Mouse (Mus musculus) thymus, postnatal 25 days (tissue): ENCODE data around the gene Arhgap23.

ENCODE experiments used
- DNase-seq: peaks from one replicate; pipeline ENCODE4 v3.0.0; 2022

Gene Arhgap23

GRCm38 (mm10) chr11:97535308-97535630, 119.9 kb downstream of the Arhgap23 start:
- DNase-seq: no peak

- no peak for DNase-seq
Measured at GRCm38 (mm10) chr11:97535660-97536059, 120.3 kb downstream of the Arhgap23 start.

GRCm38 (mm10) chr11:97536083-97536747, 120.9 kb downstream of the Arhgap23 start:
- DNase-seq: no peak

GRCm38 (mm10) chr11:97536835-97537579, 121.7 kb downstream of the Arhgap23 start:
- DNase-seq: peak; percentile 8

- no peak for DNase-seq
Measured at GRCm38 (mm10) chr11:97537580-97538089, 122.3 kb downstream of the Arhgap23 start.

- DNase-seq: no peak
Measured at GRCm38 (mm10) chr11:97539622-97540021, 124.3 kb downstream of the Arhgap23 start.

DNA sequence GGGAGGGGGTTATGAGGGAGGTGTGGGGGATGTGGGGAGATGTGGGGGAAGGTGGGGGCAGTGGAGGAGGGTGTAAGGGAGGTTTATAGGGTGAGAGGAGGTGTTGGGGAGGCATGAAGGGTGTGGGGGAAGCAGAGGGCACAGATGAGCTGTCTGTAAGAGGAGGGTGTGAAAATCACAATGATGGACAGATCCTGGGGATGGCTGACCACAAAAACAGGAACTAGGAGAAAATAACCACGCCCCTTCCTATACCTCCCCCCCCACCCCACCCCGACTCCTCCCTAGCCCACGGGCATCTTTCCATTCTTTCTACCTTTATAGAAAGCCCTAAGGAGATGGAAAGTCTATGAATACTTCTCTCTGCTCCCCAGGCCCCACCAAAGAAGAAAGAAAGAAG, 124.8 kb downstream of the Arhgap23 start:
- DNase-seq: no peak

DNA sequence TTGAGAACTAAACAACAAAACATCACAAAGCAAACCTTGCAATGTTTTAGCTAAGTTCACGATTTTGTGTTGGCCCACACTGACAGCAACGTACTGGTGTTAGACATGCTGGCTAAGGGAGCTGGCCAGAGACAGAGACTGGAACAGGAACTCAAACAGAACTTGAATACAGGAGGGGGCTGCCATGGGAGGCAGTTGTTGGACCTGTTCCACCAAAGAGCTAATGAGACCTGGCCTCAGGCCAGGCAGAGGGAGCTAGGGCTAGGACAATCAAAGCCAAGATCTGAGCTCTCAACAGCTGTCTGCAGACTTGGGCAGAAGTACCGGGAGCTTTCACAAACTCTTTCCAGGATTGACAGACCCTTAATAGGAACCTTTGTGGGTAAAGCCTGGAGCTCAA, 125.3 kb downstream of the Arhgap23 start:
- DNase-seq: no peak

GRCm38 (mm10) chr11:97542171-97543150, 127.1 kb downstream of the Arhgap23 start:
- no peak for DNase-seq

DNA sequence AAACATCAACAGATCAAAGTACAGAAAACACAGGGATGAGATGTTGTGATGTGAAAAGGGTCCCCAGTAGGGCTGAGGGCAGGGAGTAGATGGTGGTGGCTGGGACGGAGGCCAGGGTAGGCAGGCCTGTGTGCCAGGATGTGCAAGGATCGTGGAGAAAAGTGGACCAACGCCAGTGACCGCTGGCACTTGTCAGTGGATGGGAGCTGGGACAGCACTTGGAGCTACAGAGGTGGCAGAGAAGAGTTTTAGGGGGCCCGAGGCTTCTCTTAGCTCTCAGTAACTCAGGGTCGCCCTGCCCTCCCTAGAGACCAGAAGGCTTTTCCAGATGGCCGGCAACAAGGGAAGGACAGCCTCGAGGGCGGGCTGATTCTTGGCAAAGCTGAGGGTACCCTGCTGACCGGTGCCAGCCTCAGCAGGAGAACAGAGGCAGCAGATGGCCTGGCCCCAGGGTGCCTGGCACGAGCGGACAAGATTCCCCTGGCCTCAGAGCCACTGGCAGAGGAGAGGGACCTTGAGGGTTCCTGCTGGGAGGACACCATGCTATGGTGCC, 127.9 kb downstream of the Arhgap23 start:
- DNase-seq: no peak

GRCm38 (mm10) chr11:97543883-97544282, 128.6 kb downstream of the Arhgap23 start:
- DNase-seq: no peak

DNA sequence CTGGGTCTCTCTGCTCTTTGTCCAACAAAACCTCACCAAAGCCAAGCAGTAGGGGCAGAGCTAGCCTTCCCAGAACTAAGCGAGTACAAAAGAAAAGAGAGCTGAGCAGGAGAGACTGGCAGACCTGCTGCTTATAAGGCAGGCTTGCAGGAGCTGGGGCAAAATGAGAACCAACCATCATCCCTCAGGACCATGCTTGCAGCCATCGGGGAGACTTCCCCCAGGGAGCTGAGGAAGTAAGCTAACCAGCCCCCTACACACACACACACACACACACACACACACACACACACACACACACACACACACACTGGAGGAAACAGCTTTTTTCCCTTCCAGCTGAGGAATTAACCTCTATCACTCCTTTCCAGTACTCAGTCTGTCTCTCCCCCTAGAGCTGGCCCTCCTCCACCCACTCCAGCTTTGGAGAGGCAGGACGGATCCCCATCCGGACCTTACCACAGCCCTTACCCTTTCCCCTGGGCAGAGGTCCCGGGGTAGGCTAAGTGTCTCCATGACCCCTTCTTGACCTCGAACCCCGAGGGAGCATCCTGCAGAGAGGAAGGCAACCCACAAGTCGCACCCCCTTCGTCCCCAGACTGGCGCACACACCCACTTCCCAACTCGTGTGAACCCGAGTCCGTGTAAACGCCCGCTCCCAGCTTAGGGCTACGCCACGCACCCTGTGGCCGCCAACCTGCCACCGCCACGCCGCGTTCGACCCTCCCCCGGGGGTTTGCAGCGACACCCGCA, 130.7 kb downstream of the Arhgap23 start:
- peak; percentile 5 for DNase-seq

GRCm38 (mm10) chr11:97546804-97547411, 131.6 kb downstream of the Arhgap23 start:
- DNase-seq: peak; percentile 14

DNA sequence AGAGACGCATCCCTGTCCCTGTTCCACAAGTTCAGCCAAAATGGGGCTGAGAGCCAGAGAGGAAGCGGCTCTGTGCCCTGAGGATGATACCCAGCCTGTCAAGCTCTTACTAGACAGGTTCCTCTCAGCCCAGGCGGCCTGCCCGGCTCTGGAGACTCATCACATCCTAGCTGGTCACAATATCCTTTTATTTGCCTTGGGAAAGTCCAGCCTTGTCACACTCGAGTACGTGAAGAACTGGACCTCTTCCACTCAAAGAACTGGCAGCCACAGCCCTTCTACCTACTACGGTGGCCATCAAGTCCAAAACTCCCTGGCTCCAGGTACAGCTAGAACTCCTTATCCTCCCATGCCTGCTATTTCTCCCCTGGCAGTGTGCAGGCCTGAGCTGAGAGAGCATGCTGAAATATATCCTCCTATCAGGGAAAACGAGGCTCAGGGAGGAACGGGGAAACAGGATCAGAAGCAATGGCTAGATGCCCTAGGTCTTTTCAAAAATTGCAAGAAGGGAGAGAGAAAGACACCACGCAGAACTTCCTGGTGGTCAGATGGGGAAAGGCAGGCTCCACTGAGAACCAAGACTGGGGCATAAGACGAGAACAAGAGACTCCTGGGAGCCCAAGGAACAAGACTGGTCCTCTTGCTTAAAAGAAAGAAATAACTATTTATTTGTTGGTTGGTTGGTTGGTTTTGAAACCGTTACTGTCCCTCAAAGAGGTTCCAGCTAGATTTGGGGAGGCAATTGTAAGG, 132.8 kb downstream of the Arhgap23 start:
- DNase-seq: no peak

DNA sequence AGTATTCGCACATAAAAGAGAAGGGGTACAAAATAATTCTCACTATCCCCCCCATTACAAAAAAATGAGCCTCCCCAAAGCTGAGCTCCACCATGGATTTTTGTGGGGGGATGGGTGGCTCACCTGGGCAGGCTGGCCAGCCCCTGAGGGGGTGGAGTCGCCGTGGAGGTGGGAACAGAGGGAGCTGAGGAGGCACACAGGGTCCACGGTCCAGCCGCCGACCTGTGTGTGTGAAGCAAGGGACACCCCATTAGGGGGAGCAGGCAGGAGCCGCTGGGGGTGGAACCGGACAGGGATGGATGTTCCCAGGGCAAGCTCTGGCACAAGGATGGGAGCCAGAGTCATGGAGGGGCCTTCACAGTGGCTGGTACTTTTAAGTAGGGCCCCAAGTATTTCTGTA, 133.4 kb downstream of the Arhgap23 start:
- DNase-seq: no peak
